Mouse (Mus musculus) neural tube, embryonic 12.5 days (tissue): ENCODE measurements around the gene Krt80. TPM values are rescaled to one million over a fixed set of nuclear protein-coding genes. Genes with fewer than 3 reads are reported as not detected.

ENCODE experiments used
- ATAC-seq: fragments of 200-750 bp; cut with Nextera tagmentation; 2 replicates; pipeline ENCODE4 v1.8.0; 2017; ENCODE audit warnings: low read depth, mild to moderate bottlenecking, moderate TSS enrichment, moderate library complexity; ENCODE audit not compliant: low FRiP score
- H3K27ac ChIP-seq: fragments of 300-500 bp; sonication (generic); 2 replicates; pipeline ENCODE4 v1.5.1; 2016
- H3K27me3 ChIP-seq: fragments of 300-500 bp; sonication (generic); replicated peaks from 2 replicates; pipeline ENCODE4 v1.6.1; 2016; ENCODE audit warnings: mild to moderate bottlenecking
- H3K36me3 ChIP-seq: fragments of 300-500 bp; sonication (generic); 2 replicates; pipeline ENCODE4 v1.6.1; 2016; ENCODE audit warnings: mild to moderate bottlenecking
- H3K4me1 ChIP-seq: fragments of 300-500 bp; sonication (generic); 2 replicates; pipeline ENCODE4 v1.6.1; 2016
- H3K4me2 ChIP-seq: fragments of 300-500 bp; sonication (generic); replicated peaks from 2 replicates; pipeline ENCODE4 v1.6.1; 2016; ENCODE audit warnings: mild to moderate bottlenecking
- H3K4me3 ChIP-seq: fragments of 300-500 bp; sonication (generic); 2 replicates; pipeline ENCODE4 v1.5.1; 2016
- H3K9ac ChIP-seq: fragments of 300-500 bp; sonication (generic); 2 replicates; pipeline ENCODE4 v1.6.1; 2016; ENCODE audit warnings: mild to moderate bottlenecking
- H3K9me3 ChIP-seq: fragments of 300-500 bp; sonication (generic); 2 replicates; pipeline ENCODE4 v1.6.1; 2016; ENCODE audit warnings: mild to moderate bottlenecking
- WGBS: fragments of 180-500 bp; shearing (Covaris S2); methylation state at CpG from one replicate; pipeline ENCODE4 v1.1.7; 2016; 5-methylcytosine and 5-hydroxymethylcytosine counted together
- polyA plus RNA-seq: library from polyadenylated mRNA; unstranded; fragments of >200 nt; fragmentation: Nextera tagmentation; extraction: Ambion mirVana; gene quantifications from 2 replicates; pipeline ENCODE4 v1.2.1, GENCODE M21; 2016

The Krt80 gene
- polyA plus RNA-seq = 0.08 TPM in 1 of 2 replicates, not detected in the other

DNA sequence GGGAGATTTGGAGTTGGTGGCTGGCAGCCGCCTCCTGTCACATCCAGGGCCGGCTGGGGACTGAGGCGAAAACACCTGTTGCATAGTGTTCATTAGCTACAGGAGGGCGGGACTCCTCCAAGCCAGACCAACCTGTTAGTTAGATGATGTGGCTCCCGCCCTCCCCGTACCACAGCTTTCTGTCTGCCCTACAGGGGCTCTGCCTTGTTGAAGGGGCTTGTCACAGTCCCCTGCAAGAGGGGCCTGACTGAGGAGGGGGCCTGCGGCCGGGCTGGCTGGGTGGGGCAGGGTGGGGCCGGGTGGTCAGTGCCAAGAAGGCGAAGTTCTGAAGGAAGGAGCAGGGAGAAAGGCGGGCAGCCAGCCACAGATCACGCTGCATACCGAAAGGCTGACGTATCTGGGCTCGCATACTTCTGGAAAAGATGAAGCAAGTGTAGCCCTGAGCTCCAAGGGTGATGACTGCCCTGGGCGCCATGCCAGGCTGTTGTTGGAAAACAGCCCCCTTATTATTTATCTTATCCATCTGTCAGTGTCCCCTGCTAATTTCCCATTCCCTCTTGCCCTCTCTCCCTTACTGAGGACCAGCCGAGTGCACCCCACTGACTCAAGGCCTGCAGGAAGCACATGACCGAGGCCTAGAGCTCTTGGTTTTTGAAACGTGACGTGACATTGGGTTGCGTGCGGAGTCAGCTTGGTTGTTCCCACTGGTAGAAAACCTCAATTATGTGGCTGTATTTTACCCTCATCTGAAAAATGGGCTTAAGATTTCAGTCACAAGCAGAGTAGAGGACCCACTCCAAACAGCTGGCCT lies at the start of gene Krt80:
Krt80 (minus strand) TSS at position 62 of the 811 bp plus-strand sequence.
- no peak within 1 kb of the TSS for H3K4me2 ChIP-seq
- H3K9ac ChIP-seq = no peak within 1 kb of the TSS
- H3K27ac ChIP-seq = no peak within 1 kb of the TSS
- no peaks in the 10 kb centered on the region; the same call in 1 of the 2 replicates for H3K27me3 ChIP-seq
- 67% methylated on average over 22 of the region's 22 CpGs for whole genome bisulfite sequencing
- no peak for ATAC-seq
- H3K4me3 ChIP-seq = no peak within 1 kb of the TSS
- no peaks in the 10 kb centered on the region for H3K9me3 ChIP-seq
- H3K4me1 ChIP-seq = no peaks in the 10 kb centered on the region
- no peaks in the 10 kb centered on the region for H3K36me3 ChIP-seq

- Histone ChIP-seq H3K27me3 (peaks cover 2% of the 10 kb centered on the region; the same call in 1 of the 2 replicates), H3K4me1 (no peaks in the 10 kb centered on the region), H3K4me2 (no peak overlapping the region), H3K27ac (no peak overlapping the region), H3K9me3 (no peaks in the 10 kb centered on the region), H3K4me3 (no peak overlapping the region), H3K9ac (no peak overlapping the region), H3K36me3 (no peaks in the 10 kb centered on the region)
- ATAC-seq = no peak
- WGBS = 92% methylated on average over 4 of the region's 4 CpGs
Measured at GRCm38 (mm10) chr15:101418950-101419349, 49.0 kb upstream of the Krt80 start.

DNA sequence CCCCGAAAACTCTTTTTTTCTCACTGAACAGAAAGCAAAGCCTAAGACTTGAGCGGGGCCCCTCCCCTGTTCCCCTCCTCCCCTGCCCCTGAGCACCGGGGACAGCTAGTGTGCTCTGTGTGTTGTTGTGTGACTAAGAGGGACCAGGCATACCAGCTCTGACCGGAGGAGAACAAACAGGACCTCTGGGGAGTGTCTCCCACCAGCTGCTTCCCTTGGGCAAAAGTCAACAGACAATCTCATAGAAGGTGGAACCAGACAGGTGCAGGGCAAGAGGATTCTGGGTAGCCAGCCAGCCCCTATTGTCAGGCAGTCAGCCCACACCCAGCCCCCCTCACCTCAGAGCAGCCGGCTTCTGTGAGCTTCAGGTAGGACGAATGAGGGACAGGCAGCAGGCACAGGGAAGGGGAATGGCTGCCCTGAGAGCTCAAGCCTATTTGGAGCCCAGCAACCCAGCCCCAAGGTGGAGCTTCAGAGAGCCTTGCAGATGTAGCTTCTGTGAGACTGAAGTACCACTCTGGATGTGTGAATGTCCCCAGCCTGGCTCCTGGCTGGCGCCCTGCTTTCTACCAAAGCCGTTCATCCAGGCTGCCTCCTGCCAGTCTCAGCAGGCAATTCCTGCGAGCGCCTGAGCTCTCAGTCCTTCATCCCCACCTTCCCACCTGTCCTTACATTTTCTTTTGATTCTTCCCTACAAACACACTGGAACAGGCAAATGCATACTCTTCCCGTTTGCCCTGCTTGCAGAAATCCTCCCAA lies 45.0 kb upstream of the Krt80 start:
- no peaks in the 10 kb centered on the region for H3K4me1 ChIP-seq
- H3K9me3 ChIP-seq = no peaks in the 10 kb centered on the region
- H3K4me3 ChIP-seq = no peak overlapping the region
- H3K27me3 ChIP-seq = peaks cover 31% of the 10 kb centered on the region
- no peaks in the 10 kb centered on the region for H3K36me3 ChIP-seq
- 45% methylated on average over 11 of the region's 11 CpGs for WGBS
- no peak for ATAC-seq
- H3K27ac ChIP-seq = no peak overlapping the region
- H3K4me2 ChIP-seq = no peak overlapping the region
- no peak overlapping the region for H3K9ac ChIP-seq

DNA sequence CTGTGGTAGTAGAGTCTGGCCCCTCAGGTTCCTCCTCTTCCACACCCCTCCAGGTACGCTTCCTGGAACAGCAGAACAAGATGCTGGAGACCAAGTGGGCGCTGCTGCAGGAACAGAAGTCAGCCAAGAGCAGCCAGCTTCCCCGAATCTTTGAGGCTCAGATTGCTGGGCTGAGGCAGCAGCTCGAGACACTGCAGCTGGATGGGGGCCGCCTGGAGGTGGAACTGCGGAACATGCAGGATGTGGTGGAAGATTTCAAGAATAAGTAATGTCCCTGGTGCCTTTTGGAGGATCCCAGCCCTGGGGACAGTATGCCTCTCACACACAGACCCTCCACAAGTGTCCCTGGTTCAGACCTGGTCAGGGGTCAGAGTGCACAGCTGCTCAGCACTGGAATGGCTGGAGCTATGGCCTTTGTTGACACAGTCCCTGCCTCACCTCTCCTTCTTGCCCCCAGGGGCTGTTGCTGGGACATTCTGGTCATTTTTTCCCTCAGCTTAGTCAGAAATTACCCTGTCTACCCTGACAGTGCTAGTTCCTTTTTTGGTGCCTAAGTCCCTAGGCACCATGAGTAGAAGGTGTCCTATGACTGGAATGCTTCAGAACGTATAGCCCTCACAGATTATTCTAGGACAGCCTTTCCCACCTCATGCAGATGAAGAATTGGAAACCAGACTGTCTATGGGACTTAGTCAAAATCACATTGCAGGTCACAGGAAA lies 44.1 kb upstream of the Krt80 start:
- no peak overlapping the region for H3K4me3 ChIP-seq
- ATAC-seq = no peak
- H3K36me3 ChIP-seq = no peaks in the 10 kb centered on the region
- no peak overlapping the region for H3K9ac ChIP-seq
- no peak overlapping the region for H3K4me2 ChIP-seq
- H3K4me1 ChIP-seq = no peaks in the 10 kb centered on the region
- H3K27ac ChIP-seq = no peak overlapping the region
- 56% methylated on average over 7 of the region's 7 CpGs for whole genome bisulfite sequencing
- no peaks in the 10 kb centered on the region for H3K9me3 ChIP-seq
- peaks cover 31% of the 10 kb centered on the region for H3K27me3 ChIP-seq

DNA sequence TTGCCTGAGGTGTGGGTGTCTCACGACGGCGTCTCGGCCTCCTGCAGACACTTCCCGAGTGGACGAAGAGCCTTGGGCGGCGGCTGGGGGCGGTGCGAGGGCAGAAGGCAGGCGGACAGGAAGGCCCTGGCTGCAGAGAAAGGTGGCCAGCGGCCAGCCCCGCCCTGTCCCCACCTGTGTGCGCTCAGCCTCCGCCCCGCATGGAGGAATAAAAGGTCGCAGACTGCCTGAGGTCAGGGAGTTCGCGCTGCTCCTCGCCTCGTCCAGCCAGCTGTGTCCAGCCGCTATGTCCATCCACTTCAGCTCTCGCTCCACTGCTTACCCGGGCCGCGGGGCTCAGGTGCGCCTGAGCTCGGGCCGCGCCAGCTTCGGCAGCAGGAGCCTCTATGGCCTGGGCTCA lies 42.2 kb upstream of the Krt80 start:
- Histone ChIP-seq H3K4me3 (no peak overlapping the region), H3K4me2 (no peak overlapping the region), H3K36me3 (no peaks in the 10 kb centered on the region), H3K4me1 (no peaks in the 10 kb centered on the region), H3K27me3 (peaks cover 31% of the 10 kb centered on the region), H3K9me3 (no peaks in the 10 kb centered on the region), H3K9ac (no peak overlapping the region), H3K27ac (no peak overlapping the region)
- ATAC-seq = no peak
- 29% methylated on average over 31 of the region's 31 CpGs for WGBS

DNA sequence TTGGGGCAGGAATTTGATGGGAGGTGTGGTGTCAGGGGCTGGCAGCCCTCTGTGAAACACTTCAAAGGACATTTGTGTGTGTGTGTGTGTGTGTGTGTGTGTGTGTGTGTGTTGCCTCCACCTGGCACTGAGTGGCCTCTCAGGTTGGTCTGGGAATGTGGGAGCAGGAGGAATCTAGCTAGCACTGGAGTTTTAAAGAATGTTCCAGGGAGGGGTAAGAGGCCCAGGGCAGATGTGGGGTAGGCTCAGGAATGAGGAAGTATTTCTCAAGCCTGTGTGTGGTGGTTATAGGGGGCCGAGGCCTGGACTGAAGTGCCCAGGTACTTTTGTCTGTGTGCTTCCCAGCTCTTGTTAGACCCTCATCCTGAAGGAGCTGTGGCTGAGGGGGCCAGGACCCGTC lies 40.8 kb upstream of the Krt80 start, which contains the start of gene Krt7:
Krt7 (plus strand) TSS at position 269 of the 400 bp plus-strand sequence.
- H3K4me3 ChIP-seq = no peak within 1 kb of the TSS
- no peaks in the 10 kb centered on the region for H3K36me3 ChIP-seq
- 42% methylated on average over 2 of the region's 2 CpGs for WGBS
- H3K4me2 ChIP-seq = no peak within 1 kb of the TSS
- H3K27ac ChIP-seq = no peak within 1 kb of the TSS
- no peaks in the 10 kb centered on the region for H3K9me3 ChIP-seq
- no peak for ATAC-seq
- H3K9ac ChIP-seq = no peak within 1 kb of the TSS
- H3K27me3 ChIP-seq = peaks cover 31% of the 10 kb centered on the region
- no peaks in the 10 kb centered on the region for H3K4me1 ChIP-seq

DNA sequence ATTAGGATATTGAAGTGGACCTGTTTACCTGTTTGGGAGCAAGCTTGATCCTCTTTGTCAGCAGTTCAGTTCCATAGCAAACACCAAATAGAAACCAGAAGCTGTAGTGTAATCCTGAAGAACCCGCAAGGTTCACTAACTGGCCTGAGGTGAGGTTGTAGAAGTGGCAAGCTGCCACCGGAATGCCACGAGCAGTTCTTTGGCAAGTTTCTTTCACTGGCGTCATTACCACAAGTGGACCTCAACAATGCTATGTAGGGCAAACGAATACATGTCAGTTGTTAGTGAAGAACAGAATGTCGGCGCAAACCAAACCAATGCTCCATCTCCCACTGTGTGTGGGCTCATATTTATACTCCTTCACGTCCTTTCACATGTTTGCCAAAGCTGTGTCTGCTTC lies 28.3 kb upstream of the Krt80 start:
- 88% methylated on average over 8 of the region's 8 CpGs for WGBS
- no peaks in the 10 kb centered on the region for H3K36me3 ChIP-seq
- ATAC-seq = no peak

GRCm38 (mm10) chr15:101397683-101398082 lies 27.7 kb upstream of the Krt80 start:
- Histone ChIP-seq H3K27ac (no peak overlapping the region), H3K4me2 (no peak overlapping the region), H3K4me3 (no peak overlapping the region), H3K27me3 (no peaks in the 10 kb centered on the region), H3K9me3 (no peaks in the 10 kb centered on the region), H3K9ac (no peak overlapping the region), H3K4me1 (no peaks in the 10 kb centered on the region), H3K36me3 (no peaks in the 10 kb centered on the region)
- 91% methylated on average over 2 of the region's 2 CpGs for WGBS
- ATAC-seq = no peak

More for the DNA sequence above, 28.3 kb upstream of the Krt80 start:
- no peaks in the 10 kb centered on the region for H3K9me3 ChIP-seq
- H3K9ac ChIP-seq = no peak overlapping the region
- no peaks in the 10 kb centered on the region for H3K27me3 ChIP-seq
- H3K4me3 ChIP-seq = no peak overlapping the region
- no peaks in the 10 kb centered on the region for H3K4me1 ChIP-seq
- H3K27ac ChIP-seq = no peak overlapping the region
- no peak overlapping the region for H3K4me2 ChIP-seq

DNA sequence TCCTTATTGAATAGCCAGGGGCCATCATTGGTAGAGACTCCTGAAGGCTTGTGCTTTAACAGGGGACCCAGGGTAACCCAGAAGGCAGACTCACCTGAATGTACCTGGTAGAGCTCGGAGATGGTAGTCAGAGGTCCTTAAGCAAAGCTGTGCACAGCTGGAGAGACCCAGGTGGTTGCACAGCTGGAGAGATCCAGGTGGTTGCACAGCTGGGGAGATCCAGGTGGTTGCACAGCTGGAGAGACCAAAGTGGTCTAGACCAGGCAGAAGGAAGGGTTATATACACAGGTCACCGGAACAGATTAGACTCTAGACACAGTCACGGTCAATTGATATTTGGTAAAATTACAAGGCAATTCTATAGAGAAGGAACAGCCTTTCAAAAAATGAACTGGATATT lies 27.0 kb upstream of the Krt80 start:
- no peaks in the 10 kb centered on the region for H3K9me3 ChIP-seq
- no peak for ATAC-seq
- no peaks in the 10 kb centered on the region for H3K36me3 ChIP-seq
- H3K27me3 ChIP-seq = no peaks in the 10 kb centered on the region
- no peak overlapping the region for H3K4me2 ChIP-seq
- H3K4me1 ChIP-seq = no peaks in the 10 kb centered on the region
- no peak overlapping the region for H3K4me3 ChIP-seq
- no peak overlapping the region for H3K27ac ChIP-seq
- no peak overlapping the region for H3K9ac ChIP-seq
- 71% methylated on average over 3 of the region's 3 CpGs for WGBS

GRCm38 (mm10) chr15:101396466-101396865 lies 26.5 kb upstream of the Krt80 start:
- H3K9ac ChIP-seq = no peak overlapping the region
- 42% methylated on average over 7 of the region's 7 CpGs for WGBS
- no peak overlapping the region for H3K4me2 ChIP-seq
- H3K9me3 ChIP-seq = no peaks in the 10 kb centered on the region
- H3K4me3 ChIP-seq = no peak overlapping the region
- no peaks in the 10 kb centered on the region for H3K4me1 ChIP-seq
- no peak for ATAC-seq
- H3K36me3 ChIP-seq = no peaks in the 10 kb centered on the region
- no peaks in the 10 kb centered on the region for H3K27me3 ChIP-seq
- no peak overlapping the region for H3K27ac ChIP-seq

DNA sequence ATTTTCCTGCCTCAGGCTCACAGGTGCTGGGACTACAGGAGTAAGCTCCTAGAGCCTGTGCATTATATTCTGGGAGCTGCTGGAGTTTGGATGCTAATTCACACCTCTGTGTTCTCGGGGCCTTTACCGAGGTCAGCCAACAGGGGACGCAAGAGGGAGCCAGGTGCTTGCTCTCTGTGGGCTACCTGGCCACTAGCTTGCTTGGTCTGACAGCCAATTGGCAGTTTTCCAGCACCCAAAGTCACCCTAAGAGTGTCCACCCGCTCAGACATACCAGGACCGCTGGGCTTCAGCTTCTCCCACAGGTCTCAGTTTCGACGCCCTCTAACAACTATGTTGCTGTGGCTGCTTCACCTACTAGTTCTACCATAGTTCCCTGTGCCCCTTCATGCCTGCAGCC lies 24.9 kb upstream of the Krt80 start:
- H3K27me3 ChIP-seq = no peaks in the 10 kb centered on the region
- H3K4me2 ChIP-seq = no peak overlapping the region
- no peaks in the 10 kb centered on the region for H3K4me1 ChIP-seq
- H3K36me3 ChIP-seq = no peaks in the 10 kb centered on the region
- no peak overlapping the region for H3K4me3 ChIP-seq
- H3K9me3 ChIP-seq = no peaks in the 10 kb centered on the region
- 72% methylated on average over 7 of the region's 7 CpGs for WGBS
- H3K27ac ChIP-seq = no peak overlapping the region
- no peak for ATAC-seq
- H3K9ac ChIP-seq = no peak overlapping the region

DNA sequence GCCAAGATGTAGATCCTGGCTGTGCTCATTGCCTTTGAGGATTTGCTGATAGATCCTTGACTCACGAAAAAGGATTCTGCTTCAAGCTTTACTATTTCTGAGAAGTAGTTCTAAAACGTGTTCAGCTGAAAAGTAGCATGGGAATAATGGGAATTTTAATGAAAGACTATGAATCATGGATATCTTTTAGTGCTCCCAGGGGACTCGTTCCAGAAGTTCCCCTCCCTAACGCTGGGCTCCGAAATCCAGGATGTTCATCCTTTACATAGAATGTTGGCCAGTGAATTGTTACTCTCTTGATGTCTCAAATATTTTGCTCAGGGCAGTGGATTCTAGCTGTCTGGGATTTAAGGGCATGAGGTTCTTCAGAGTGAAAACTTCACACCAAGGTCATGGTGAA lies 22.3 kb upstream of the Krt80 start:
- Histone ChIP-seq H3K4me2 (no peak overlapping the region), H3K9ac (no peak overlapping the region), H3K4me3 (no peak overlapping the region), H3K4me1 (no peaks in the 10 kb centered on the region), H3K9me3 (no peaks in the 10 kb centered on the region), H3K36me3 (no peaks in the 10 kb centered on the region), H3K27me3 (no peaks in the 10 kb centered on the region), H3K27ac (no peak overlapping the region)
- no peak for ATAC-seq
- WGBS = 80% methylated on average over 5 of the region's 5 CpGs
